Mouse (Mus musculus): ENCODE measurements around the gene Smoc1.

Smoc1 gene

DNA sequence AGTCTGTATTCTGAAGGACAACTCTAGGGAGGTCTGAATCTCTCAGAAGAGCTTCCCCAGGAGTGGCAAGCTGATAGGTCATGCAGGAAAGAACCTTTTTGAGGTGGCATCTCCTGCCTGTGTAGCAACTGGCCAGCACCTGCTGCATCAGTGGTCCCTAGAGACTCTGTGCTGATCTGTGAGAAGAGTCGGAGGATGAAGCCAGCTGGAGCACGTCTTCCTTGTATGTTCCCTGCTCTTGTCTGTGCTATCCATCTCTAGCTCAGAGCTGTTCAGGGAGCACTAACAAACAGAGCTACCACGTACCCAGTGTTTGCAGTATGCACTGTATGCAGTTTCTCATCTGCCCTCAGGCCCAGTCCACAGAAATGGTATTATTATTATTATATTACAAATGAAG lies 54.4 kb downstream of the Smoc1 start:
- DNase-seq (ENCODE audit: low read depth, low spot score) = no peak

DNA sequence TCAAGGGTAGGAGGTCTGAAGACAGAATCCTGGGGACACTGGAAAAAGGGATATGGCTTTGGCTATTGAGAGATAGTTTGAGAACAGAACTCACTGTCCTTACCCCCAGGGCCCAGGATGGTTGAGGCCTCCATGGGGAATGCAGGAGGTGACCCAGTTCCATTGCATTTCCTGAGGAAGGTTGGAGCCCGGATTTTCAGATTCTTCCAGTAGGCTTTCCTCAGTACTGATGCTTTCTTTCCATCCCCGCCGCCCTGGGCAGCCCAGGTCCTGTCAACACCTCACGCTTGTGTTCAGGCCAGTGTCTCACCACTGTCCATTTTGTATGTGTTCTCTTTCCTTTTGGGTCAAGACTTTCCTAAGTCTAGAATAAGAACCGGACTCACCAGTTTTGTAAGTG lies 56.5 kb downstream of the Smoc1 start:
- DNase-seq (ENCODE audit: low read depth, low spot score) = no peak

DNA sequence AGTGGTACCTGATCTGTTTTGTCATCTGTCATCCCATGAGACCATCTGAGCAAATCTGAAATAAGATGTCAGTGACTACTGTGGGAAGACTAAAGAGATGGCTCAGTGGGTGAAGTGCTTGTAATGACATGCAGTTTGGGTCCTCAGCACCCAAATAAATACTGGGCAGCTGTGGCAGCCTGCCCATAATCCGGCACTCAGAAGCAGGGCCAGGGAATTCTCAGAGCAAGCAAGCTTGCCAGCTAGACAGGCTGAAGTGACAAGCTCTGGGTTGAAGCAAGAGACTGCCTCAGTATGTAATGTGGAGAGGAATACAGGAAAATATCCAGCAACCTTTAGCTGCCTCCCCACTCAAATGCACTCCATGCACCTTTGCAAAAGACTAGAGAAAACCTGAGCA lies 58.6 kb downstream of the Smoc1 start:
- DNase-seq (ENCODE audit: low read depth, low spot score) = no peak

DNA sequence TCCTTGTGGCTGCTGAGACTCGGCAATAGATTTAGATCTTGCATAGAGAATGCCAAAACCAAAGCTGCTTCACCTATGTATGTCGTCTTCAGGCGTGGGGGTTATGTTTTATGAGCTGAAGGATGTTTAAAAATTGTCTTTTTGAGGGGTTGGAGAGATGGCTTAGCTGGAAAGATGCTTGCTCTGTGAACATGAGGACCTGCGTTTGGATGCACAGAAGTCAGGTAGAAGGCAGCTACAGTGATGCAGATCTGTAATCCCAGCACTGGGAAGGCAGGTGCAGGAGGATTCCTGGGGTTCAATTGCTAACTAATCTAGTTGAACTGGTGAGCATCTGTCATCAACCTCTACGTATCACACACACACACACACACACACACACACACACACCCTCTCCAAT lies 61.5 kb downstream of the Smoc1 start:
- DNase-seq (ENCODE audit: low read depth, low spot score) = no peak

DNA sequence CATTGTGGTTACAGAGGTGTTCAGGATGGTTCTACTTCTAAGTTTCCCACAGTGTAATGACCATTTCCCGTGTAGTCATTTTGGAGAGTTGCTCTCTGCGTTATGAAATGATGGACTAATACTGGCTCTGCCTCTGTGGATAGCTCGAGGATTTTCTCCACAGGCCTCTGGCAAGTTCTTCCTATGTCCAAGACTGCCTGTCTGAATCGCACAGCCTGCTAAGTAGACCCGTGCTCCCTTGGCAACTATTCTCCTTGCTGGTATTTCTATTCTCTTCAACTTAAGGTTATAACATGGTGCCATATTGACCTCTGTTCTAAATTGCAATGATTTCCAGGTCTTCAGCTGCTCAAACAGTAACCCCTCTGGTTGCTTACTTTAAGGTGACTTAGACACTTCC lies 65.0 kb downstream of the Smoc1 start:
- no peak for DNase-seq (ENCODE audit: low read depth, low spot score)

DNA sequence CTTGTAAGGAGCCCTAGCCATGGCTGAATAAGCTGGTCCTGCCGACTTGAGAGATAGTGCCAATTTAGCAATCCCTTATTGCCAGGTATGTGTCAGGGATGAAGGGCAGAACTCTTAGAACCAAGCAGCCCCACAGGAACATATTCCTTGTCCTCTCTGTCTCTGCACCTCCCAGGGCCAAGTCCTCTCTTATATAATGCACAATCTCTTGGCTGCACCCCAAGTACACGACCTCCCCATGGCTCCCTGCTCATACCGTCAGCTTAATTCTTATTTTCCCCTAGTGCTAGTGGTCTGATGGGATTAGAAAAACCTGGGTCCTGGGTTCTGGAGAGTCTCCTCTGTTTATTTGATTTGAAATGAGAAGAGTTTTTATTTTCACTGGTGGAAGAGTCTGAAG lies 66.0 kb downstream of the Smoc1 start:
- DNase-seq (ENCODE audit: low read depth, low spot score) = no peak

DNA sequence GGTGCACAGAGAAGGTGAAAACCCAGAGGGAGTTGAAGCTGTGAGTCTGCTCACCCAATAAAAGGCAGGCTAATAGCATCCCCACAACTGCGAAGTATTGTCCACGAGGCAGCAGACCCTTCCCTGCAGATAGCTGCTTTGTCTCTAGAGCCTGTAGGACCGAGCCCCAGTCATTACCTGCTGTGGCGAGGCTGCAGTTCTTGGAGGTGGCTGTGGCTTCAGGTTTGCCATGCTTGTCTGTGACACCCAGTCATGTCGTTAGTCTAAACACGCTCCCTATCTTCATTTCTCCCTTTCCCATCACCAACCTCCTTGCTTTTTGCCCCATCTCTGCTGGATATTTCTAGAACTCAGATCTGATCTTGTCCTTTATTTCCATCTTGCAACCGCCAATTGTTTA lies 66.6 kb downstream of the Smoc1 start:
- no peak for DNase-seq (ENCODE audit: low read depth, low spot score)

DNA sequence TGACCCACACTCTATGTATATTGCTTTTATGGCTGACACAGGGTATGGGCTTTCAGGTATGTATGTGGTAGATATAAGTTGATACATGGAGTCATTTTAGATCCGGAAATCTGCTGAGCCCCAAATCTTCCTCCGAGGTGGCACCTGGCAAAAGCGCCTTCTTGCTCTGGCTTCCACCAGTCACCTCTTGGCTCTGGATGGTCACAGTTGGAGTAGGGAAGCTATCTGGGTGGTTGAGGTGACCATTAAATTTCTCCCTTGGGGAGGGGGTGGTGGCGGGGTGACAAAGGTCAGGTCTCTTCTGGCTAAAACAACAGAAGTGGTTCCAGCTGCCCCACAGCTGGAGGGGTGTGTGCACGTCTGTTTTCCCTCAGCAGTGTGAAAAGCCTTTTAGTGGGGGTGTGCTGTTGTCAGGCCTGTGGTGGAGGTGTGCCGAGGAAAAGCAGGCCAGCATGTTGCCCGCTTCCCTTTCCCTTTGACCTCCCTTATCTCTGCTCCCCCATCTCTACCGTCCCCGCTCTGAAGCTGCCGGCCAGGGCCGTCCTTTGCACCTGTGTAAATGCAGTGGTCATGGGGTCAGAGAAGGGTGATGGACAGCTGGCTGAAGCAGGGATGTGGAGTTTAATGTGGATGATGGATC lies 68.3 kb downstream of the Smoc1 start:
- no peak for DNase-seq (ENCODE audit: low read depth, low spot score)

DNA sequence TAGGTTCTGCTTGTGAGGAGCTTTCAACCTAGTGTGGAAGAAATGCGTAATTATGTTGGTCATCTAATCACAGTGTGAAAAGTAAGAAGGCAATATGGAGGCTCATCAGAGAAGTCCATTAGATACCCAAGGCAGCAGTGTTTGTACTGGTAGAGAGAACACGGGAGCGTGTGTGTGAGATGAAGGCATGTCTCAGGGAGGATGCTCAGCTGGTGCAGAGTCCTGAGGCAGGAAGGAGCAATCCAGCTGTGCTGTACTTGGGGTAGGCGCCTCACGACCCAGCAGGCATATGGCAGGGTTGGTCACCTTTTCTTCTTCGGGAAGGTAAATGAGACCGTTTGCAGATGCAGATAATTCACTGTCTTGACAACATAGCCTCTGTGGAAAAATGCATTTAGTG lies 70.7 kb downstream of the Smoc1 start:
- DNase-seq (ENCODE audit: low read depth, low spot score) = no peak

DNA sequence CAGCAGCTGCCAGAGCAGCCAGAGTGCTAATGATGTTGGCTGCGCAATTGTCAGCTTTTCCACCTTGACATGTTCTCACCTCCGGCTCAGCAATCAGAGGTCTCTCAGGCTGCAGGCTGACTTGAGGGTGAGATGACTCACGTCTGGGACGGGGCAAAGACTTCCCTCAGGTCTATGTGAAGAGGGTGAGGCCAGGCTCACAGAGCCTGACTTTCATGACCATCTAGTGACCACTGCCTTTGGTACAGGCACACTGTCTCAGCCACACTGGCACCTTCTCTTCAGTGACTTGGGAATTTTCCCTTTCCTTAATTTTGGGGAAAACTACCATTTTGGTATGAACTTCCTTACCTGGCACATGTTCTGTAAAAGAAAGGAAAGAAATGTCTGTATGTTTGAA lies 71.1 kb downstream of the Smoc1 start:
- no peak for DNase-seq (ENCODE audit: low read depth, low spot score)

DNA sequence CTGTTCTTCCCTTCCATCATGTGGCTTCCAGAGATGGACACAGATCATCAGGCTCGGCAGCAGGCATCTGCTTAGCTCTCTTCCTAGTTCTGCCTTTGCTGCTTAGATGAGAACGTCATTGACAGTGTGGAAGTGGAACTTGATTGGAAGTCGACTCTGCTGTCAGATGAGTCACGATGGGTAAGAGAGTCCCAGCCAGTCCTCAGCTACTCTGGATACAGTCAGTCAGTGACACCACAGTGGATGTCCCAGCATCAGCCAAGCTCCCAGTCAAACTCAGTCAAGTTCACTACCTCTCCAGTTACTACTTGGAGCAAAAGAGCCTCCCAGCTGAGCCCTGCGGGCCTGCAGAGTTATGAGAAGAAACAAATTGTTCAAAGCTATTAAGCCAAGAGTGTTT lies 72.6 kb downstream of the Smoc1 start:
- DNase-seq (ENCODE audit: low read depth, low spot score) = no peak

DNA sequence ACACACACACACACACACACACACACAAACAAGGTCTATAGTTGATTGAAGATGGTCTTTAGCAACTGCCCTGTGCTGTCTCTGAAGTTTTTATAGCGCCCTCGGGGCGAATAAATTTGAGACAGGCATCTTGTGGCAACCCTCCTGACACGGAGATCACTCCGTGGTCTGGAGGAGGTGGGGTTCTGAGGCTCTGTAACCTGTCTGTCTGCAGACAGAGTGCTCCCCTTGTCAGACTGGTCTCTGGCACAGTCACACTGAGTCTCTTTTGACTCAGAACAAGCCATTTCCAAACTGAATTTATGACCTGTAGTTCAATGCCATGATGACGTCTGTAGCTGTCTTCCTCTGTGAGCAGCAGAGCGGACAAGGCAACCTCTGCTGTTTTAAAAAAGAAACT lies 75.1 kb downstream of the Smoc1 start:
- DNase-seq (ENCODE audit: low read depth, low spot score) = no peak

DNA sequence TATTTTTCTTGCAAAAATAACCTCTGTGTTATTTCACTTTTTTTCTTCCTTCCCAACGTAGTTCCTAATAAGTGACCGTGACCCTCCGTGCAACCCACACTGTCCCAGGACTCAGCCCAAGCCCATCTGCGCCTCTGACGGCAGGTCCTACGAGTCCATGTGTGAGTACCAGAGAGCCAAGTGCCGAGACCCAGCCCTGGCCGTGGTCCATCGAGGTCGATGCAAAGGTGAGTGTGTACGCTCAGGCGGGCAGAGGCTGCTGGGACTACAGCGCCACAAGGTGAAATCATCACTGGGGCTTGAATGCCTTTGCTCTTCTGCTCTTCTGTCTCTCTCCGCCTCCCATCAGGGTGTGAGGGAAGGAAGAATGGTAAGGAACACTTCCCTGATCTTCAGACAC lies 77.9 kb downstream of the Smoc1 start:
- no peak for DNase-seq (ENCODE audit: low read depth, low spot score)

DNA sequence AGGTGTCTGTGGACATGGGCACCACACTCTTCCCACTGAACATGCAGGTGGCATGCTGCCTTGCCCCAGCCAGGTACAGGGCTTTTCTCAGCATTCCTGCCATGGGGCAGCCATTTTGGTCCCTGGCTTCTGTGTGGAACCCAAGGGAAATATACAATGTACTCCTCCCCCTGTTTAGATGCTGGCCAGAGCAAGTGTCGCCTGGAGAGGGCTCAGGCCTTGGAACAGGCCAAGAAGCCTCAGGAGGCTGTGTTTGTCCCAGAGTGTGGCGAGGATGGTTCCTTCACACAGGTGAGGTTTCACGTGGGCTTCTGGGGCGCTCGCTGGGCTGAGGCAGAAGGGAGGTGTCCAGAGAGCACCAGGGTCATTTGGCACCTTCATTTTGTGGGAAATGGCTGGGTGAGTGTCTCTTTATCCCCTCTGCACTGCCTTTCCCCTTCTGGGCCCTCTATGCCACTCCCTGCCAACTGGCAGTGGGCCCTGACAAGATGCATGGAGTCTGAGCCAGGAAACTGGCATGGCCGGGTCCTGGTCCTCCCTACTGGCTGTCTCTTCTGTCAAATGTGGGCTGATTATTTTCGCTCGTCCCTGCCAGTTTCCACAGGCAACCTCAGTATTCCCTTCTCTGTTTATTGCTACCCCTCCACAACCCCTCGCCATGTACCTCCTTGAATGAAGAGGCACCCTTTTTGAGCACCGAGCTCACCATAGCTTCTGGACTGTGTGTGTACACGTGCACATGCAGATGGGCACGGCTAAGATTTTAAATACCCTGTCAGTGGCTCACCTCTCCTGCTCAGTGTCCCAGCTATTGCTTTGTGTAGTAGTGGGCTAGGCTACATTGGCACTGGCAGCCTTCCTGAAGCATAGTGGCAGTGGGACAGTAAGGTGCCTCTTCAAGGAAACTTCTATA lies 79.4 kb downstream of the Smoc1 start:
- no peak for DNase-seq (ENCODE audit: low read depth, low spot score)

DNA sequence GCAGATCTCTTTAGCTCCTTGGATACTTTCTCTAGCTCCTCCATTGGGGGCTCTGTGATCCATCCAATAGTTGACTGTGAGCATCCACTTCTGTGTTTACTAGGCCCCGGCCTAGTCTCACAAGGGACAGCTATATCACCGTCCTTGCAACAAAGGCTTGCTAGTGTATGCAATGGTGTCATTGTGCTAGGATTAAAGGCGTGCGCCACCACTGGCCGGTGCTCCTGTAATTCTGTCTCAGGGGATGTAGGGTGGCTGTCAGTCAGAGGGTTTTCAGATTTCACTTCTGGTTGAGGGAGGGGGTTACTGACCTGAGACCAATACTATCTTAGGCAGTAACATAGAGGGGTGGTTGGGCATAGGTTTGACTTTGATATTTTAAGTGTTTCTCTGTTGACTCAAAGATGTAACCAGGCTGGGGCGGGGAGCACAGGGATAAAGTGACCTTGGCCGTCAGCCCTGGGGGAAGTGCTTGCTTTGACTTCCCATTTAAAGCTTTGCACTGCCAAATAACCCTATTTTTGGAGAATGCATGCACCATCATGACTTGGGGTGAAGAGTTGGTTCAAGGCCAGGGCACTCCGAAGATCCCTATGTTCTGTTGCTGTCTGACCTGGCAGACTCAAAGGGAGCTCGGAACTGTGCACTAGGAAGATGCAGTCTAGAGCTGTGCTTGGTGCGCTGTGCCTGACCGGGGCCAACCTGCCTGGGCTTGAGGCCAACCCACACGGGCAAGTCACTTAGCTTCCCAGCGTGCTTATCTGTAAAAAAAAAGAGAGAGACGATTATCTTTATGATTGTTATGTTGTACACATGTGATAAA lies 80.9 kb downstream of the Smoc1 start:
- DNase-seq (ENCODE audit: low read depth, low spot score) = no peak

DNA sequence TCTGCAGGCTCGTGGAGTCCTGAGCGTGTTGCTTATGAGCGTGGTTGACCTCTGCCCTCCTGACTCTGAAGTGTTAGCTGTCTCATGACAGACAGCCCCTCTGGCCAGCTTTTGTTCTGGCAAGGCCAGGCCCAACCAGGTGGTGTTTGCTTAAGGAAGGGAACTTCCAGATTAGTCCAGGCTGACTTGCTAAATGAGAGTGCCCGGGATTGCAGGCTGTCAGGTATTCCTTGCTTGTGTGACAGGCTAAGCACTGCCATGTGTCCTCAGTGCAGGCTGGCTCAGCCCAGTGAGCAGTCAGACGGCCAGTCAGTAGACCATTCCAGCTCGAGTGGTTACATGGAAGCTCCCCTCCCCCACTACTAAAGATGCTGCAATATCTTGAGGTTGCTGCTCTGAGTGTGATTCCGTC lies 82.0 kb downstream of the Smoc1 start:
- no peak for DNase-seq (ENCODE audit: low read depth, low spot score)

DNA sequence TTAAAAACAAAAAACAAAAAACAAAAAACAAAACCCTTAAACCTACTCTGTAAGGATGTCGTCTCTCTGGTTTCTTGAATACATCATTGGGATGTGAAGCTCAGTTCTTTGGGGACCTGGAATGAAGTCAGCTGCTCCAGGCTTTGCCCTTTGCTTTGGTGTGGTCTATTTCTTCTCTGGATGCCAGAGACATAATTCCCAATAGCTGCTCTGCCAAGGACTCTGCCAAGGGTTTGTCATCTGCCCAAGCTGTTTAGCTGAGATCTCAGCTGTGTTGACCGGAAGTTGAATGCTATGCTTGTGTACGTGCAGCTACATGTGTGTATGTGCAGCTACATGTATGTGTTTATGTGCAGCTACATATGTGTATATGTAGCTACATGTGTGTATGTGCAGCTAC lies 83.4 kb downstream of the Smoc1 start:
- no peak for DNase-seq (ENCODE audit: low read depth, low spot score)

DNA sequence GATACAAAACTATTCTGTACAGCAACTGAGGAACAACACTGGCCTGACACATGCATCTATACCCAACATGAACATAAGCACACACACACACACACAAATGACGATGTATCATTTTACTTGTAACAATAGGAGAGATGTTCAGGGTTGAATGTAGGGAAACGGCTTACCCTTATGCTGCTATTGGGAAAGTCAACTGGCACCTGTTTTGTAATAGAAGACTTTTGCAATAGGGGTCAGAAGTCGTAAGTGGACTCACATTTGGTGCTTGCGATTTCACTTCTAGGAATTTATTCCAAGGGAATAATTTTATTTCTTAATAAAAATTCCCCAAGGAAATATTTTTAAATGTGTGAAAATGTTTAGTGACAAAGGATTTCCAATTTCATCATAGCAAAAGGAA lies 85.7 kb downstream of the Smoc1 start:
- no peak for DNase-seq (ENCODE audit: low read depth, low spot score)

DNA sequence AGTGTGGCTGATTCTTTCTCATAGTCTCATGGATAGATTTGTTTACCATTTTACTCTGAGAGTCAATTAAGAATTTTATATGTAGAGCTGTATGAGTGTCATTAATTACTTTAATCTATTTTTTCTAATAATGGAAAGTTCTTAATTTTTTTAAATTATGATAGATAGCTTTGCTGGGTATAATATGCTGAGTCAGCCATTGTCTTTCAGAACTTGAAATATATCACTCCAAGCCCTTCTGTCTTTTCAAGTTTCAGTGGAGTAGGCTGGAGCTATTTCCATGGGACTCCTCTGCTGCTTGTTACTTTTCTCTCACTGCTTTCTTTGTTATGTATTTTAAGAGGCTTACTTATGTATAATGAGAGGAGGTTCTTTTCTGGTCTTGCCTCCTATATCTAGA lies 93.7 kb downstream of the Smoc1 start:
- DNase-seq (ENCODE audit: low read depth, low spot score) = no peak

DNA sequence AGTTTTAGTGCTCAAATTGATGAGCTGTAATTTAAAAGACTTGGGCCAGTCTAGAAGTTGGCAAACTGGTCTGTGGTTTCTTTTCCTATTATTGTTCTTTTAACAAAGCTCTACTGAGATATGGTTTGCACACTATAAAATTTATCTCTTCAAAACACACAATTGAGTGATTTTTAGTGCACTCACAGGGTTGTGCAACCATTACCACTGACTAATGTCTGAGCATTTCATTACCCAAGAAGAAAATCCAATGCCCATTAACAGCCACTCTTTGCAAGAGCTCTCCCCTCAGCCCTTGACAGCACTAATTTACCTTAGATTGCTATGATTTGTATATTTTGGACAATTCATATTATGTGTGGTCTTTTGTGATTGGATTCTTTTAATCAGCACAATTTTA lies 97.2 kb downstream of the Smoc1 start:
- DNase-seq (ENCODE audit: low read depth, low spot score) = no peak

DNA sequence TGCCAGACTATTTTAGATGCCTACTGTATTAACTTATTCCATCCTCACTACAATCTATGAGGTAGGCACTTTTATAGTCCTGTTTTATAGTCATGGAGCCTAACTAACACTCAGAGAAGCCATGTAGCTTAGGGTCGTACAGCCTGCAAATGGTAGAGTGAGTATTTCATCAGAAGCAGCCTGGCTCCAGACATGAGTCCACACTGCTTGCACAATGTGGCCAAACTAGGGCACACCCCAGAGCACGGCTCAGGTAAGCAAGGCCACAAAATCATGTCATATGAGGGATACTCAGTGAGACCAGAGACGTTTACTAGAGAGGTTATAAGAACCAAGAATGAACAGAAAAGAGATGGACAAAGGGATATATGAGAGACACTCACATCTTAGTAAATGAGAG lies 100.2 kb downstream of the Smoc1 start:
- no peak for DNase-seq (ENCODE audit: low read depth, low spot score)

DNA sequence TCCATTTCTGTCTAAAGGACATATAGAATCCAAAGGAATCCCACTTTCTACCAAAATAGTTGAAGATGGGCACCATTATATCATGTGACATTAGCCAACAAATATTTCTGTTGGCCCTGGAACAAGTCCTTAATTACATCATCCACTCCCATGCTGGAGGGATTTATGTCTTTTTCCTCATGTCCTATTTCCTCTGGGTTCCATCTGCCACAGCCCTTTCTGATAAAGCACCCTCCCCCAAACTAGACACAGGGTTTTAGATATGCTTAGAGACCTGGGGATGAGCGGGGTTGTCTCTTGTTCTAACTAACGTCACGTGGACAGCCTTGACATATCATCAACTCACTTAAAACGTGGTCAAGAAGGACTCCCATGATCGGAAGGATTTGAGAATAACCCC lies 102.1 kb downstream of the Smoc1 start:
- no peak for DNase-seq (ENCODE audit: low read depth, low spot score)

DNA sequence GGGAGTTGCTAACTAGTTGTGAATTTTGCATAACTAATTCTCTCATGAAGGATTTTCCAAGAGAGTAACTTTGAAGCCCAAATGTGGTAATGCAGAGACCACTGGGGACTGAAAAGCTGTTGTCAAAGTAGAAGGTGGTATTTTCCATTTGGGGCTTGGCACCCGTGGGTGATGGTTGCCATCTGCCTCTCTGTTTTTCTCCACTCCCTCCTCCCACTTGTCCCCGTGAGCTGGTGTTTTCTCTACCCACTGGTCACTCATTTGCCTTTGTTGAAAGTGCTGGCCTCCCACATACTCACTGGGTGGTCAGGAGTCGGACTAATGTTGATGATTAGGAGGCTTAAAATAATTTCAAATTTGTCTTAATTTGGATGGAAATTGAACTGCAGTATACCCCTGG lies 104.1 kb downstream of the Smoc1 start:
- no peak for DNase-seq (ENCODE audit: low read depth, low spot score)
